Mouse (Mus musculus) lung, postnatal 0 days (tissue): ENCODE results near the gene Tmem200a.

Experiments
- CTCF ChIP-seq: IDR thresholded peaks from 2 replicates; pipeline ENCODE4 v1.5.1; 2016; ENCODE audit warnings: antibody characterized with exemption, mild to moderate bottlenecking
- EP300 ChIP-seq: IDR thresholded peaks from 2 replicates; pipeline ENCODE4 v1.6.1; 2016; ENCODE audit warnings: antibody characterized with exemption, mild to moderate bottlenecking, control low read depth

- no peak for TF ChIP-seq CTCF
- no peak for TF ChIP-seq EP300
Observed at GRCm38 (mm10) chr10:25952150-25952549, 126.7 kb downstream of the Tmem200a start.
